Mouse (Mus musculus): ENCODE measurements at regions not wholly inside any gene's neighbourhood (a gene's known extent, or its start where the extent isn't known, plus 50 kb on each side); places are given as distances from the start of the nearest gene placed in this dataset.

GRCm38 (mm10) chr3:22006113-22006512, 70.3 kb upstream of the Tbl1xr1 start:
- no peak for TF ChIP-seq CTCF (IDR thresholded peaks at IDR 0.05; ENCODE audit: extremely low read depth, insufficient read length, insufficient replicate concordance, low read depth, low read length)
- TF ChIP-seq POLR2A (IDR thresholded peaks at IDR 0.05; ENCODE audit: low read depth, low read length), result no peak

All from small intestine, adult 2 months (tissue).